Mouse (Mus musculus) cerebellum, postnatal 10 days (tissue): ENCODE measurements around the gene Spout1.

Experiments used
- DNase-seq, 2 experiments: peaks; one replicate each; pipeline ENCODE4 v3.0.0; 2021; ENCODE audit warnings: mixed read lengths in 2 of 2

Spout1 gene

DNA sequence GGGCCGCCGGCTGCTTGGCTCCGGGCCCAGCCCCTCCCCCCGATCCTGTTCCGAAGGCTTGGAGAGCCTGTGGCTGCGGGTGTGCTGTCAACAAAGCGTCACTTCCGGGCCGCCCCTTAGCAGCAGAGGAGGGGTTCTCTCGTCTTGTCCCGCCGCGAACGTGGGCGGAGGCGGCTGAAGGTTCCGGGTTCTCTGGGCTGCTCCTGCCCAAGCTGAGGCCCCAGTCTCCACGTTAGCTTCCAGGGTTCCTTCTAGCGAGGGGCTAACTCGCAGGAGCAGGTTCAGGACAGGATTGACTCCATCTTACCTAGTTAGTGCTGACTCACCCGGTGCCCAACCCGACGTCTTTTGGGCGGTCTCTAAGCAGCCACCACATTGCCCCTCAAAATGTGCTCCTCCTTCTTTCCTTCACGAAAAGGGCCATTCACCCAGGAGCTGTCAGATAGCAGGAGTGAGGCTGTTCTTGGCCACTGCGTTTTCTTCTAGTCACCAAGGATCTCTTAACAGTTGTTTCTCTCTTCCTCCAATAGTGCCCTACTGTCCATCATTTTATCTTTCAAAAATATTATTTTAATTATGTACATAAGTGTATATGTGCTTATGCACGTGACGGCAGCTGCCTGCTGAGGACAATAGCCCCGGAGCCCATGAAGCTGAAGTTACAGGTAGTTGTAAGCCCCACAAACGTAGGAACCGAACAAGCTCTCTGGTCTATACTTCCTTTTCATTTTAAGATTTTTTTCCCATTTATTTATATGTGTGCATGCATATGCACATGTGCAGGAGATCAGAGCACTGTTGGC, 53.6 kb downstream of the Spout1 start, which contains the start of gene Zer1:
Gene Zer1 (minus strand): TSS at position 114 of the 803 bp plus-strand sequence.
- DNase-seq: peak; percentile 99

DNA sequence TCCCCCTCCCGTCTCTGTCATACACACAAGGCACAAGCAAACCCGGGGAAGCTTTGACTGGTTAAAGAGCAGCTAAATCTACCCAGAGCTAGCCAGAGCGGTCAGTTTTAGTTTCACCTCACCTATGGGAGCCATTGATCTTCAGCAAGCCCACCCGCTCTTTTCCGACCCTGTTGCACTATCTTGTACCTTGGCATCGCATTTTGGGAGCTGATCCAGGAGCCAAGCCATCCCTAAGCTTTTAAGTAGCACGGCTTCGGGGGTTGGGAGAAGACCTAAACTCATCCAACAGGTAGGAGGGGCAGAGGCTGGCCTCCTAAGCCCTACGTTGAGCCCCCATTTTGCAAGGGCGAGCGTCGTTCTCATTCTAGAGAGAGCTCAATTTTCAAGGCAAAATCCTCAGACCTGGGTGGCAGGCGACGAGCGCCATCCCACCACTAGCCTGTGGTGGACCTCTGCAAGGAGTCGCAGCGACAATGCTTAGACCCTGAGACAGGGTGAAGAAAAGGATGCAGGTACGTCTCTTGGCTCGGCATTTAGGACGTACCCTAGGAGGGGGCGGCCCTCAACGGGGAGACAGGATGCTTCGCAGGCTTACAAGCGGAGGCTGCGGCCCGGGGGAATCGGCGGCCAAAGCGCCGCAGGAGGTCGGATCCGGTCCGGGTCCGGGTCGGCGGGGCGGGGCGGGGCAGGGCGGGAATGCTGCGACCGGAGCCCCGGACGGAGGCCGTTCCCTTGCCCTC, 54.4 kb downstream of the Spout1 start:
- peak; percentile 54 to 66 for DNase-seq
